Mouse (Mus musculus): ENCODE data around the gene Ankrd12.

Gene Ankrd12

GRCm38 (mm10) chr17:65967751-65968150, 109.1 kb downstream of the Ankrd12 start:
- no peak for DNase-seq (ENCODE audit: low read depth, low spot score)

GRCm38 (mm10) chr17:65962263-65962662, 114.6 kb downstream of the Ankrd12 start:
- no peak for DNase-seq (ENCODE audit: low read depth, low spot score)

GRCm38 (mm10) chr17:65961606-65962136, 115.2 kb downstream of the Ankrd12 start:
- no peak for DNase-seq (ENCODE audit: low read depth, low spot score)

- DNase-seq (ENCODE audit: low read depth, low spot score) = no peak
These were observed 117.9 kb downstream of the Ankrd12 start for GRCm38 (mm10) chr17:65959011-65959410.

- DNase-seq (ENCODE audit: low read depth, low spot score) = no peak
These were observed 118.5 kb downstream of the Ankrd12 start for GRCm38 (mm10) chr17:65958366-65958765.

GRCm38 (mm10) chr17:65957782-65958325, 119.0 kb downstream of the Ankrd12 start:
- DNase-seq (ENCODE audit: low read depth, low spot score) = no peak

GRCm38 (mm10) chr17:65956993-65957781, 119.7 kb downstream of the Ankrd12 start:
- DNase-seq (ENCODE audit: low read depth, low spot score) = no peak

- no peak for DNase-seq (ENCODE audit: low read depth, low spot score)
These were observed 120.7 kb downstream of the Ankrd12 start for GRCm38 (mm10) chr17:65956140-65956539.

- DNase-seq (ENCODE audit: low read depth, low spot score) = no peak
These were observed 122.9 kb downstream of the Ankrd12 start for GRCm38 (mm10) chr17:65953959-65954358.

GRCm38 (mm10) chr17:65952083-65952482, 124.8 kb downstream of the Ankrd12 start:
- DNase-seq (ENCODE audit: low read depth, low spot score) = no peak

GRCm38 (mm10) chr17:65950622-65951404, 126.1 kb downstream of the Ankrd12 start, which contains the start of gene Twsg1:
Gene Twsg1, minus strand, starts transcription at chr17:65951226.
- DNase-seq (ENCODE audit: low read depth, low spot score) = peak; percentile 91

GRCm38 (mm10) chr17:65950183-65950582, 126.7 kb downstream of the Ankrd12 start:
- DNase-seq (ENCODE audit: low read depth, low spot score) = no peak

GRCm38 (mm10) chr17:65947307-65947706, 129.6 kb downstream of the Ankrd12 start:
- no peak for DNase-seq (ENCODE audit: low read depth, low spot score)

- DNase-seq (ENCODE audit: low read depth, low spot score) = no peak
These were observed 131.5 kb downstream of the Ankrd12 start for GRCm38 (mm10) chr17:65945420-65945819.

GRCm38 (mm10) chr17:65942394-65942793, 134.5 kb downstream of the Ankrd12 start:
- DNase-seq (ENCODE audit: low read depth, low spot score) = no peak

GRCm38 (mm10) chr17:65941275-65941674, 135.6 kb downstream of the Ankrd12 start:
- DNase-seq (ENCODE audit: low read depth, low spot score) = no peak

- DNase-seq (ENCODE audit: low read depth, low spot score) = no peak
These were observed 136.7 kb downstream of the Ankrd12 start for GRCm38 (mm10) chr17:65940221-65940620.

- DNase-seq (ENCODE audit: low read depth, low spot score) = no peak
These were observed 137.3 kb downstream of the Ankrd12 start for GRCm38 (mm10) chr17:65939461-65940192.

- no peak for DNase-seq (ENCODE audit: low read depth, low spot score)
These were observed 139.2 kb downstream of the Ankrd12 start for GRCm38 (mm10) chr17:65937671-65938070.

GRCm38 (mm10) chr17:65933741-65934140, 143.1 kb downstream of the Ankrd12 start:
- no peak for DNase-seq (ENCODE audit: low read depth, low spot score)

- no peak for DNase-seq (ENCODE audit: low read depth, low spot score)
These were observed 145.4 kb downstream of the Ankrd12 start for GRCm38 (mm10) chr17:65931525-65931924.
